Mouse (Mus musculus) thymus, adult 18-20 months (tissue): ENCODE results near the gene Vwa7.
A peak's percentile ranks its signal among the peaks of the same experiment; 100 is the strongest.
"Not testable (repeated sequence)": the region's sequence is repeated elsewhere in the genome, so short reads cannot be mapped to it uniquely, and the experiment has no call there.

Source experiments
- DNase-seq, 2 experiments: peaks; one replicate each; pipeline ENCODE4 v3.0.0; 2022; ENCODE audit warnings: mixed read lengths in 2 of 2

Vwa7 gene

GRCm38 (mm10) chr17:35022541-35023060, 6.2 kb downstream of the Vwa7 start:
- no peak for DNase-seq

GRCm38 (mm10) chr17:35023221-35023620, 6.8 kb downstream of the Vwa7 start:
- DNase-seq = no peak

- no peak for DNase-seq
Observed at GRCm38 (mm10) chr17:35023756-35024155, 7.4 kb downstream of the Vwa7 start.

DNA sequence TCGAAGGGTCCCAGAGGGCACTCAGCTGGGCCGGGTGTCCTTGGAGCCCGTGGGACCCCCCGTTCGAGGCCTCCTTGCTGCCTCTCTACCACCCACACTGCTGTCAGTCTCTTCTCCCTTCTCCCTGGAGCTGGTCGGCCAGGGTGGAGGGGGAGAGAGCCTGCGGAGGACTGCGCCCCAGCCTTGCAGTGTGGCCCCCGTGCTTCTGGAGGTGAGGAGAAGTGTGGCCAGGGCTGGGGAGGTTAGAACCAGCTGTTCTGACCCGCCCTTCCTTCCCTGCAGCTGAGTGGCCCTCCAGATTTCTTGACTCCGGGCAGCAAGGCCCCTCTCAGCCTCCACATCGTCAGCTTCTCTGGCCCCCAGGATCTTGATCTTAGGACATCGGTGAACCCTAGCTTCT, 7.9 kb downstream of the Vwa7 start:
- no peak for DNase-seq

- DNase-seq = no peak
Observed at GRCm38 (mm10) chr17:35024691-35025488, 8.5 kb downstream of the Vwa7 start.

GRCm38 (mm10) chr17:35026206-35026605, 9.8 kb downstream of the Vwa7 start:
- no peak for DNase-seq

- DNase-seq = peak in 1 of 2 experiments; percentile 9
Observed at GRCm38 (mm10) chr17:35027277-35028068, 11.1 kb downstream of the Vwa7 start, which contains the start of gene Sapcd1. Sapcd1 (minus strand) TSS chr17:35028016.

DNA sequence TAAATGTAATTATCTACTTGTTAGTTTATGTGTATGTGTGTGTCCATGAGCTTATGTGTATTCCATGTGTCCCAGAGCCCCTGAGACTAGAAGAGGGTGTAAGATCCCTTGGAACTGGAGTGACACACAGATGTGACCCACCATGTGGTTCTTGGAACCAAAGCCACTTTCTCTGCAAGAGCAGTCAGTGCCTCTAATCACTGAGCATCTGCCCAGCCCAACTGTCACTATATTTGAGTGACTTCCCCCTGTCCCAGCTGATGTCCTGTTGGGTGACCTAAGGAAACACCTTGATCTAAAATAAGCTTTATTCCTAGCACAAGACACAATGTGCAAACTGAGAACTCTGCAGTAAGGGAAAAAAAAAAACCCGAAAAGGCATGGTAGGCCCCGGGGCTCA, 11.9 kb downstream of the Vwa7 start:
- no peak for DNase-seq

DNA sequence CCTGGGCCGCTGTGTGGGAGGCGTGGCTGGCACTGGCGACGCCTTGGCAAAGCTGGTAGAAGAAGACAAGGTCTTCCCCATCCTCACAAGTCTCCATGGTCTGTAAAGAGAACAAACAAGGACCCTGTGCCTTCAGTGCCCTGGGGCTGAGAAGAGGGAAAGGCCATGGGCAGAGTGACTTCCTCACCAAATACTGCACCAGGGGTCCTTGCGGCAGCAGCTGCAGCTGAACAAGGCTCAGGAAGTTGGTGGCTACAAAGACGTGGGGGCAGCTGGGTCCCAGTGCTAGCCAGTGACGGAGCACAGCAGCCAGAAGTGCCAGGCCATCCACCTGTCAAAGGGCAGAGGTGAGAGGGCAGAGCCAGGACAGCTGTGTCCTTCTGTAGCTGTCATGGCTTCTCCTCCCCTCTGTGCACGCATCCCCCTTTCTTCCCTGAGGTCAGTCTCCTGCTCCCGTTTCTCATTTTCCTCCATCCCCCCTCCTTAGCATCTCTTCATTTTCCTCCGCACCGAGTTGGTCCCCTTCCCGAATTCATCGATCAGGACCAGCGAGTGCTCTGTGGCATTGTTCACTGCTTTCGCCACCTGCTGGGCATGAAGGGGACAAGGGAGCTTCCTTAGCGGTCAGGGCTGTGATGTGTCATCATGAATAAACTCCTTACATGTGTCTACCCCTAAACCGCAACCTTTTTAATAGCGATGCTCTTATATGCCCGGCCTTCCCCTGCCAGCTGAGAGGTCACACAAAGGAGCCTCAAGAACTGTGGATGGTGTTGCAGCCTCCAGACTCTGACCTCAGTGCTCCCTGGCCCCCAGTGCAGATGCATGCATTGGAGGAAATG, 13.5 kb downstream of the Vwa7 start:
- DNase-seq = peak in 1 of 2 experiments; percentile 46

GRCm38 (mm10) chr17:35031272-35031671, 14.9 kb downstream of the Vwa7 start:
- no peak for DNase-seq

DNA sequence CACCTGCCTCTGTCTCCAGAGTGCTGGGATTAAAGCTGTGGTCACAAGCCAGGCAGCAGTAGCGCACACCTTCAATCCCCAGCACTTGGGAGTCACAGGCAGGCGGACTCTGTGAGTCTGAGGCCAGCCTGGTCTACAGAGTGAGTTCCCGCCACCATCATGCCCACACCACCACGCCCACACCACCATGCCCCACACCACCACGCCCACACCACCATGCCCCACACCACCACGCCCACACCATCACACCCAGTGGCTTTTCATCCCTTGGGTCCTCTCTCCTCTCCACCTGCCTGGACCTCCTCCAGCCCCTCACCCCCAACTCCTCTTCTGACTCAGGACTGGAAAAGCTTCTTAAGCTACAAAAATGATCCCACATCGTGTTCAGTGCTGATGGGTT, 15.5 kb downstream of the Vwa7 start:
- no peak for DNase-seq

DNA sequence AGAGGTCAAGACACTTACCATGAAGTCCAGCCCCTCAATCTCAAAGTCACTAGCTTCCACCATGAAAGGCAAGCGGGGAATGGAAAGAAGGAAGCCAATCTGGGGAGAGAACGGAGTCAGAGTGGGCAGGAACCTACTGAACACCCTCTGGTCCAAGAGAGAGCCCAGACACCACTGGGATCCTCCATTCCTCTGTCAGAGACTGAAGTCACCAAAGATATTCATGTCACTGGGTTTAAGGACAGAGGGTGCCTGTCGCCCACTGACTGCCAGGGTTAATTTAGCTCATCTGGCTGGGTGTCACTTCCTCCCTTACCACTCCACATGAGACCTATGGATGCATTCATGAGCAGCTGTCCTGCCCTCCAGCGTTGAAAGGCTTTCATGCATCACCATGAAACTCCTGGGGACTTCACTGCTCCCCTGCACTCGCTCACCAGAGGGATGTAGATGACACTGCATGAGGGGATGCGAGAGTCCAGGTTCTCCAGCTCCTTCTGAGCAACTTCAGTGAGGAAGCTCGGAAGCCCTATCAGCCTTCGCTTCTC, 16.0 kb downstream of the Vwa7 start:
- DNase-seq = no peak

DNA sequence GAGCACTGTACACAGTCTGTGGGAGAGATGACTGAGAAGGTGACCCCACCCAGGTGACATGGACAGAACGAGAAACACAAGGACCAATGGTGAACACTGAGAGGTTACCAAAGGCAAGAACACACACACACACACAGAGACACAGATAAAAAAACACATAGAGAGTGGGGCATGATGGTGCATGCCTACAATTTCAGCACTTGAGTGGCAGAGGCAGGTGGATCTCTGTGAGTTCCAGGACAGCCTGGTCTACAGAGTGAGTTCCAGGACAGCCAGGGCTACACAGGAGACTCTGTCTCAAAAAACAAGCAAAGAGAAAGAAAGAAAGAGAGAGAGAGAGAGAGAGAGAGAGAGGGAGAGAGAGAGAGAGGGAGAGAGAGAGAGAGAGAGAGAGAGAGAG, 17.3 kb downstream of the Vwa7 start:
- not testable (repeated sequence) for DNase-seq

- DNase-seq = no peak
Observed at GRCm38 (mm10) chr17:35034896-35035295, 18.5 kb downstream of the Vwa7 start.

DNA sequence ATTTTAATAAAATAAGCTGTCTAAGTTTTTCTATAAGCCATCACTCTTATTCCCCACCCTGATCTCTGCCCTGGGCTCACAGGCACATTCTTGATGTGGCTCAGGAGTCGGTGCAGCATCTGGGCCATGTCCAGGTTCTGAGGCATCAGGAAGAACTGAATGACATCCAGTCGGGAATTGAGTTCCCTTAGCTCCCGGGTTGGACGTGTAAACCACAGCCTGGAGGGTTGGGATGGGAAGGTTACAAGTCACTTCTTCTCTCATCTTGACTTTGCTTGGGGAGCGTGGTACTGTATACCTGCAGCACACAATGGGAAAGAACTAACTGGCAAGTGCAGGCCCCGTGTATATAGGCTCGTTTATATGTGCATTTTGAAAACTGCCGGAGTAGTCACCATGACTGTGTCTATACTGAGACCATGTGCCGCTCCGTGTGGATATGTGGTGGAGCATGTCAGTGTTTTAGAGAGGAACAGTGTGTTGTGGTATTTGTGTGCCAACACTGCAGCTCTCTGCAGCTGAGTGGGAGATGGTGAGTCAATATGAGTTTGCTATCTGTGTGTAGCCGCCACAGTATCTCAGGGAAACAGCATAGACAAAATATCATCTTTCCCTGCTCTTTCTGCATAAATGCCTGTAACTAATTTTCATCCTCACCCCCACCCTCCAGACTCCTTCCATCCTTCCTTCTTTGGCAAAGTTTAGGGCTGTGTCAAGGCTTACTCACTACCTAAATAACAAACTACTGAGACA, 22.9 kb downstream of the Vwa7 start:
- no peak for DNase-seq

DNA sequence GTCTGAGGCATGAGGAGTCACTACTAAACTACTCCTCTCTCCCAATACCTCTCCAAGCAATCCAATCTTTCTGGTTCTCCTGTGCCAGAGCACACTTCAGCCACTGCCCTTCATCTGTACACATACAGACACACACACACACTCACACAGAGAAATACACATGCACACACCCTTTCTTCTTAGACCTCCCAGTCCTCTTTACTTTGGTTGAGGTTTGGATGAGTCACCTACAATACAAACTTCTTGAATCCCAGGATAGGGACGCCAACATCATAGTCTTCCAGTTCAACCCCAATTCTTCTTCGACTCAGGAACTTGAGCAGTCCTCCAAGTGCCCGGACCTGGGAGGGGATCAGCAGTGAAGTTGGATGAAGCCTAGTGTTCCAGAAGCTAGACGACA, 27.4 kb downstream of the Vwa7 start:
- DNase-seq = no peak

DNA sequence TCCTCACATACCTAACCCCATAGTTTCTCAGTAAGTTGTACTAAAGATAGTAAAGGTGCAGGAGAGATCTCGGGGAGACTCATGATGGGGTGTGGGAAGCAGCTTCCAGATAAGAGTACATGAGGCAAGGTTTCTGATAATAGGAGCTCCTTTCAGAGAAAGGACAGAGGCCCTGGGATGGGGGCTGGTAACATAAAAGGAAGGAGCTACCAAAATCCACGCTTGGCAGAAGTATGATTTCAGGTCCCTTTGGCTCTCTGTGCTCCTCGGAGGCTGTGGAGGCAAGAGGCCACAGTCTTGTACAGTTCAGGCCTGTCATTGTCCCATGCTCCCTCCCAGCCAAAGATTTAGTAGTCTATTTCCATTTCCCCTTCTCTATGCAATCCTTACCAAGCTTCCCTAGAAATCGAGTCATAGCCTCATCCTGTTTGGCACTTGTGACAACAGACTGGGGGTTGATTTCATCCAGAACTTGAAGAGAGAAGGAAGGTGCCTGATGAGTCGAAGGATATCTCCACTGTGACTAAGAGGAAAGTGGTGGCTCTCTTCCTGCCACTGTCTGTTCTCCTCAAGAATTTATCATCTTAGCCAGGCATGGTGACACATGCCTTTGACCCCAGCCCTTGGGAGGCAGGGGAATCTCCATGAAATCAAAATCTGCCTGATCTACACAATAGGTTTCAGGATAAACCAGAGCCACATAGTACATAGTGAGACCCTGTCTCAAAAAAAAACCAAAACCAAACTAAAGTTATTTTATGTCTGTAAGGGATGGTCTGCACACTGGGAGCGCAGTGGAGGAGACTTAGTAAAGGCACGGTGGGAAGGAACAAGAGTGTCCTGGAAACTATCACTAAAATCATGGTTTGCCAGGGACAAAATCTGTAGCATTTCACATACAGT, 28.8 kb downstream of the Vwa7 start:
- DNase-seq = no peak

- no peak for DNase-seq
Observed at GRCm38 (mm10) chr17:35045807-35046680, 29.7 kb downstream of the Vwa7 start.

- peak; percentile 97 to 98 for DNase-seq
Observed at GRCm38 (mm10) chr17:35046681-35047455, 30.5 kb downstream of the Vwa7 start, which contains the start of gene Msh5. Msh5 (minus strand) TSS chr17:35046745.
